Mouse (Mus musculus): ENCODE measurements around the gene Cfi. TPM values are rescaled to one million over a fixed set of nuclear protein-coding genes. Genes with fewer than 3 reads are reported as not detected.

Gene Cfi
- polyA plus RNA-seq, 1 experiment from 2014 or later, result 34.5 TPM

- no peaks in the 10 kb centered on the region for H3K4me1 ChIP-seq (replicated peaks; ENCODE audit: control insufficient read depth, insufficient read depth, low read length)
- H3K9me3 ChIP-seq (ENCODE audit: control insufficient read depth, low read length), result no peaks in the 10 kb centered on the region
- ATAC-seq (replicated peaks; ENCODE audit: low FRiP score, low TSS enrichment, low read depth), result no peak
- H3K27ac ChIP-seq (ENCODE audit: low read depth), result no peak overlapping the region
- no peak overlapping the region for H3K9ac ChIP-seq (ENCODE audit: low read length)
- 73% methylated on average over 8 of the region's 8 CpGs for WGBS
- no peaks in the 10 kb centered on the region for H3K27me3 ChIP-seq (replicated peaks; ENCODE audit: control insufficient read depth, insufficient read depth, low read length)
- H3K4me3 ChIP-seq (ENCODE audit: low read depth, low read length), result no peak overlapping the region
- no peak overlapping the region for H3K4me2 ChIP-seq (ENCODE audit: low read length)
- H3K36me3 ChIP-seq (ENCODE audit: control insufficient read depth, insufficient read depth, low read length), result no peaks in the 10 kb centered on the region
- no peak for DNase-seq (ENCODE audit: low spot score)
Observed at GRCm38 (mm10) chr3:129880925-129881593, 45.4 kb downstream of the Cfi start.

GRCm38 (mm10) chr3:129885577-129885976, 49.9 kb downstream of the Cfi start:
- Histone ChIP-seq H3K36me3 (ENCODE audit: control insufficient read depth, insufficient read depth, low read length) (0 out of 2 replicates have a peak, but pooled peaks cover 2% of the 10 kb centered on the region), H3K4me1 (replicated peaks; ENCODE audit: control insufficient read depth, insufficient read depth, low read length) (0 out of 2 replicates have a peak, but pooled peaks cover 4% of the 10 kb centered on the region), H3K4me3 (ENCODE audit: low read depth, low read length) (no peak overlapping the region), H3K9me3 (ENCODE audit: control insufficient read depth, low read length) (no peaks in the 10 kb centered on the region), H3K27me3 (replicated peaks; ENCODE audit: control insufficient read depth, insufficient read depth, low read length) (no peaks in the 10 kb centered on the region), H3K27ac (ENCODE audit: low read depth) (no peak overlapping the region), H3K4me2 (ENCODE audit: low read length) (no peak overlapping the region), H3K9ac (ENCODE audit: low read length) (no peak overlapping the region)
- 67% methylated on average over 9 of the region's 9 CpGs for WGBS
- DNase-seq (ENCODE audit: low spot score), result no peak
- no peak for ATAC-seq (replicated peaks; ENCODE audit: low FRiP score, low TSS enrichment, low read depth)

GRCm38 (mm10) chr3:129886430-129886829, 50.7 kb downstream of the Cfi start:
- Histone ChIP-seq H3K4me3 (ENCODE audit: low read depth, low read length) (no peak overlapping the region), H3K4me2 (ENCODE audit: low read length) (peak overlapping the region; percentile 13; the same call in 1 of the 2 replicates), H3K27me3 (replicated peaks; ENCODE audit: control insufficient read depth, insufficient read depth, low read length) (no peaks in the 10 kb centered on the region), H3K27ac (ENCODE audit: low read depth) (peak overlapping the region; percentile 27; the same call in 1 of the 2 replicates), H3K9me3 (ENCODE audit: control insufficient read depth, low read length) (no peaks in the 10 kb centered on the region), H3K9ac (ENCODE audit: low read length) (no peak overlapping the region), H3K36me3 (ENCODE audit: control insufficient read depth, insufficient read depth, low read length) (peaks cover 8% of the 10 kb centered on the region; the same call in 1 of the 2 replicates), H3K4me1 (replicated peaks; ENCODE audit: control insufficient read depth, insufficient read depth, low read length) (0 out of 2 replicates have a peak, but pooled peaks cover 4% of the 10 kb centered on the region)
- peak; percentile 57; the same call in 1 of the 2 replicates for ATAC-seq (replicated peaks; ENCODE audit: low FRiP score, low TSS enrichment, low read depth)
- peak; percentile 58 for DNase-seq (ENCODE audit: low spot score)
- WGBS, result 58% methylated on average over 5 of the region's 5 CpGs

- 74% methylated on average over 13 of the region's 13 CpGs for WGBS
- no peak overlapping the region for H3K4me3 ChIP-seq (ENCODE audit: low read depth, low read length)
- DNase-seq (ENCODE audit: low spot score) (no peak), ATAC-seq (replicated peaks; ENCODE audit: low FRiP score, low TSS enrichment, low read depth) (no peak; the same call in 1 of the 2 replicates)
- H3K9me3 ChIP-seq (ENCODE audit: control insufficient read depth, low read length), result no peaks in the 10 kb centered on the region
- peaks cover 13% of the 10 kb centered on the region; the same call in 1 of the 2 replicates for H3K36me3 ChIP-seq (ENCODE audit: control insufficient read depth, insufficient read depth, low read length)
- H3K4me2 ChIP-seq (ENCODE audit: low read length), result no peak overlapping the region
- no peak overlapping the region for H3K9ac ChIP-seq (ENCODE audit: low read length)
- no peaks in the 10 kb centered on the region for H3K27me3 ChIP-seq (replicated peaks; ENCODE audit: control insufficient read depth, insufficient read depth, low read length)
- no peak overlapping the region for H3K27ac ChIP-seq (ENCODE audit: low read depth)
- 0 out of 2 replicates have a peak, but pooled peaks cover 4% of the 10 kb centered on the region for H3K4me1 ChIP-seq (replicated peaks; ENCODE audit: control insufficient read depth, insufficient read depth, low read length)
Observed at GRCm38 (mm10) chr3:129887779-129888517, 52.3 kb downstream of the Cfi start.

- H3K4me2 ChIP-seq (ENCODE audit: low read length), result no peak overlapping the region
- H3K9me3 ChIP-seq (ENCODE audit: control insufficient read depth, low read length), result no peaks in the 10 kb centered on the region
- DNase-seq (ENCODE audit: low spot score) (no peak), ATAC-seq (replicated peaks; ENCODE audit: low FRiP score, low TSS enrichment, low read depth) (no peak)
- H3K4me3 ChIP-seq (ENCODE audit: low read depth, low read length), result no peak overlapping the region
- 0 out of 2 replicates have a peak, but pooled peaks cover 4% of the 10 kb centered on the region for H3K4me1 ChIP-seq (replicated peaks; ENCODE audit: control insufficient read depth, insufficient read depth, low read length)
- H3K27me3 ChIP-seq (replicated peaks; ENCODE audit: control insufficient read depth, insufficient read depth, low read length), result no peaks in the 10 kb centered on the region
- H3K27ac ChIP-seq (ENCODE audit: low read depth), result no peak overlapping the region
- no peak overlapping the region for H3K9ac ChIP-seq (ENCODE audit: low read length)
- peaks cover 15% of the 10 kb centered on the region; the same call in 1 of the 2 replicates for H3K36me3 ChIP-seq (ENCODE audit: control insufficient read depth, insufficient read depth, low read length)
- WGBS, result 82% methylated on average over 5 of the region's 5 CpGs
Observed at GRCm38 (mm10) chr3:129892003-129892402, 56.3 kb downstream of the Cfi start.

GRCm38 (mm10) chr3:129893143-129893542, 57.5 kb downstream of the Cfi start:
- Histone ChIP-seq H3K4me3 (ENCODE audit: low read depth, low read length) (no peak overlapping the region), H3K9me3 (ENCODE audit: control insufficient read depth, low read length) (no peaks in the 10 kb centered on the region), H3K27ac (ENCODE audit: low read depth) (no peak overlapping the region), H3K4me1 (replicated peaks; ENCODE audit: control insufficient read depth, insufficient read depth, low read length) (no peaks in the 10 kb centered on the region), H3K9ac (ENCODE audit: low read length) (no peak overlapping the region), H3K4me2 (ENCODE audit: low read length) (no peak overlapping the region), H3K27me3 (replicated peaks; ENCODE audit: control insufficient read depth, insufficient read depth, low read length) (no peaks in the 10 kb centered on the region), H3K36me3 (ENCODE audit: control insufficient read depth, insufficient read depth, low read length) (peaks cover 15% of the 10 kb centered on the region; the same call in 1 of the 2 replicates)
- WGBS, result 89% methylated on average over 3 of the region's 3 CpGs
- ATAC-seq (replicated peaks; ENCODE audit: low FRiP score, low TSS enrichment, low read depth), result no peak
- no peak for DNase-seq (ENCODE audit: low spot score)

- Histone ChIP-seq H3K4me2 (ENCODE audit: low read length) (no peak overlapping the region), H3K36me3 (ENCODE audit: control insufficient read depth, insufficient read depth, low read length) (0 out of 2 replicates have a peak, but pooled peaks cover 7% of the 10 kb centered on the region), H3K27ac (ENCODE audit: low read depth) (no peak overlapping the region), H3K4me1 (replicated peaks; ENCODE audit: control insufficient read depth, insufficient read depth, low read length) (no peaks in the 10 kb centered on the region), H3K4me3 (ENCODE audit: low read depth, low read length) (no peak overlapping the region), H3K9ac (ENCODE audit: low read length) (no peak overlapping the region), H3K27me3 (replicated peaks; ENCODE audit: control insufficient read depth, insufficient read depth, low read length) (no peaks in the 10 kb centered on the region), H3K9me3 (ENCODE audit: control insufficient read depth, low read length) (no peaks in the 10 kb centered on the region)
- ATAC-seq (replicated peaks; ENCODE audit: low FRiP score, low TSS enrichment, low read depth) (no peak), DNase-seq (ENCODE audit: low spot score) (no peak)
- 36% methylated on average over 6 of the region's 6 CpGs for WGBS
Observed at GRCm38 (mm10) chr3:129896591-129896990, 60.9 kb downstream of the Cfi start.

- no peaks in the 10 kb centered on the region for H3K36me3 ChIP-seq (ENCODE audit: control insufficient read depth, insufficient read depth, low read length)
- no peak overlapping the region for H3K9ac ChIP-seq (ENCODE audit: low read length)
- DNase-seq (ENCODE audit: low spot score) (no peak), ATAC-seq (replicated peaks; ENCODE audit: low FRiP score, low TSS enrichment, low read depth) (no peak)
- peaks cover 17% of the 10 kb centered on the region for H3K4me1 ChIP-seq (replicated peaks; ENCODE audit: control insufficient read depth, insufficient read depth, low read length)
- no peak overlapping the region for H3K4me2 ChIP-seq (ENCODE audit: low read length)
- H3K27ac ChIP-seq (ENCODE audit: low read depth), result no peak overlapping the region
- no peak overlapping the region for H3K4me3 ChIP-seq (ENCODE audit: low read depth, low read length)
- H3K27me3 ChIP-seq (replicated peaks; ENCODE audit: control insufficient read depth, insufficient read depth, low read length), result no peaks in the 10 kb centered on the region
- H3K9me3 ChIP-seq (ENCODE audit: control insufficient read depth, low read length), result no peaks in the 10 kb centered on the region
- 68% methylated on average over 4 of the region's 4 CpGs for WGBS
Observed at GRCm38 (mm10) chr3:129898886-129899285, 63.2 kb downstream of the Cfi start.
